Mouse (Mus musculus): ENCODE measurements at regions not wholly inside any gene's neighbourhood (a gene's known extent, or its start where the extent isn't known, plus 50 kb on each side); places are given as distances from the start of the nearest gene placed in this dataset.
A peak's percentile ranks its signal among the peaks of the same experiment; 100 is the strongest.

DNA sequence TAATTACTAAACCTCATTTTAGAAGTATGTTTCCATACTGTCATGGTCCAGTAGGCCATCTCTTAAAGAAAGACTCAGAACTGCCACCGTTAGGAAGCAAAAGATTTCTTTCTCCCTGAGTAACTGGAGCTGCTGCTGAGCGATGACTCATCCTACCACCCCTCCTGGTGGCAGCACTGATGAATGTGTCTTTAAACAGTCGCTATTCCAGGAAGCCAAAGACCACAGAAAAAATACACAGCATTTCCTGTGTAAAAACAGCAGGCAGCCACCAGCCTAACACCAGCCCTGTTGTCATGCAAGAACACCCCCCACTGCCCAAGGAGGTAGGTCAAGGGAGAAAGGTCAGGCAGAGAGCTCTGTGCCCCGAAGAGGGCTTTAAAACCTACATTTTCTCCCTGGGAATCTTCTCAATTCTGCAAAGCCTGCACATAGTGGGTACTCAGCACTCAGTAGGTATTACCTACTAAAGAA is 675.7 kb downstream of the Cypt12 start:
- Histone ChIP-seq H3K9ac (ENCODE audit: low read depth, low read length, severe bottlenecking) (no peak overlapping the region), H3K27ac (replicated peaks; ENCODE audit: low read depth, low read length) (peak overlapping the region; percentile 65), H3K4me3 (replicated peaks; ENCODE audit: low read length) (no peak overlapping the region), H3K36me3 (ENCODE audit: control insufficient read depth, insufficient read depth, low read length) (no peaks in the 10 kb centered on the region), H3K9me3 (ENCODE audit: control insufficient read depth, low read length) (no peaks in the 10 kb centered on the region), H3K4me2 (replicated peaks; ENCODE audit: low read depth, low read length, severe bottlenecking) (peak overlapping the region; percentile 17; the same call in 1 of the 2 replicates), H3K4me1 (ENCODE audit: control insufficient read depth, insufficient read depth, low read length) (peaks cover 26% of the 10 kb centered on the region), H3K27me3 (ENCODE audit: control insufficient read depth, insufficient read depth, low read length) (no peaks in the 10 kb centered on the region)
- no peak for TF ChIP-seq POLR2A (IDR thresholded peaks at IDR 0.05; ENCODE audit: borderline replicate concordance, extremely low read depth, insufficient read depth, insufficient read length)
- WGBS = 3% methylated on average over 4 of the region's 4 CpGs
- DNase-seq (ENCODE audit: low spot score) = peak; percentile 70
- ATAC-seq (ENCODE audit: low FRiP score, low read depth) = peak; percentile 44; the same call in 1 of the 2 replicates

DNA sequence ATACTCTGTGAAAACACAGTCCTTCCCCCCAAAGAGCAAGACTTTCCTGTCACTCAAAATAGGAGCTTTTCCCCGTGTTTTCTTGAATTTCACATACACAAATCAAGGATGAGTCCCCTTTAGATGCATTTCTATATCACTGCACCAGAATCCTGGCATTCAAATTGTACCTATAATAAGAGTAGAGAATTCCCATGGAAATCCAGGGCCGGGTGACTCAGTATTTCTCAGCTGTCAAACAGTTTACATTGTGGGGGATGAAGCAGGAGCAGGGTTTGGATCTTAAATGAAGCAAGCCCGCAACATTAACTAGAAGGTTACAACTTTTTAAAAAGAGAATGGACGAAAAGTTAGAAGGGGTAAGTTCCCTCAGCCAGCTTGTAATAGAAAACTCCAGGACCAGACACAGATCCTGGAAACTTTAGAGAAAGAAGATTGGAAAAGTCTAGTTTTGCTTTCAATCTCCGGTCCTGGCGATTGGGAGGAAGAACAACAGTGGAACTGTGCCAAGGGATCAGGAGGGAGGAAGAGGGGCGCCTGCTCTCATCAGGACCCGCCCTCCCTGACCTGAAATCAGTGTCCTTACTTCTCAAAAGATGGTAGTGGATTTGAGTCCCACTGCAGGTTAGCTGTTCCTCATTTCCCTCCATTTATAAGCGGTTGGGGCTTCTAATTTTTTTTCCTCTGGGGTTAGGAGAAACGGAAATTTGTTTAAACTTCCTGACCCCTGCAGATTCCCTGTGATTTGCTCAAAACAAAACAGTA is 676.4 kb downstream of the Cypt12 start:
- peak; percentile 75 for DNase-seq (ENCODE audit: low spot score)

DNA sequence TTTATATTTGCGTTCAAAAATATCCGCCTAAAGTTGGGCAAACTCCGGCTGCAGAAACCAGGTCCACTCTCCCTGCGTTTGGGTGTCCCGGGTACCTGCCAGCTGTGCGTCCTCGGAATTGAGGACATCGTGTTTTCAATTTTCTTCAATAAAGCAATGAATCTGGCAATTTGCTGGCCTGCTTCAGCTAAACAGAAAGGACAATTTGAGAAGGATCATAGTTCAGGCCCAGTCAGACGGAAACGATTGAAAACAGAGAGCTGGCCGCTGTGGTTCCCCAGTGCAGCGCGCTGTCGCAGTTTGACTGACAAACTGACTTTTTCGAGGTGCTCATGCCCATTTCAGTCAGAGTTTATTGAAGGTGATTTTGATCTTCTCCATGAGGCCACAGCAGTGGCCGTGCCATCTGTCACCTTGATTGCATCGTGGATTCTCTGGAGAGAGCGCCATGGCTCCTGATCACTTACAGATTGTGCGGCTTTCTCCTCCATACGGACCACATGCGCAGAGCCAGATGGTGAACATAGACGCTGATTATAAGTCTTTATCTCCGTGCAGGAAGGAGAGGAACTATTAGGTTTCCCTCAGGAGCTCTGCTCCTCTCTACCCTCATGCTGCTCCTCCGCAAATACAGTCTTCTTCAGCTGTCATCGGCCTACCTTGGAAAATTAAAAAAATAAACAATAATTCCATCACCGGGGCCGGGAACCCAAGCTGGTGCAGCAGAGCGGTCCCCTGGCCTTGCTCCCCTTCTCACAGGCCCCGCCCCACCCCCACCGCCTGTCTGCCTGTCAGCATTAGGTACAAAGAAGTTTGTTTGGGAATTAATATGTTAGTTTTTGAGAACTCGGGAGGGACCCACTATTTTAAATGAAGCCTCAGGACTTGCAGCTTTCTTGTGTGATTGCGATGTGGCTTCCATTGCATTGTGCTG is 677.5 kb downstream of the Cypt12 start:
- ATAC-seq (ENCODE audit: low FRiP score, low read depth) (peak; percentile 67), DNase-seq (ENCODE audit: low spot score) (peak; percentile 58)
- Histone ChIP-seq H3K4me1 (ENCODE audit: control insufficient read depth, insufficient read depth, low read length) (peaks cover 26% of the 10 kb centered on the region), H3K27me3 (ENCODE audit: control insufficient read depth, insufficient read depth, low read length) (no peaks in the 10 kb centered on the region), H3K4me2 (replicated peaks; ENCODE audit: low read depth, low read length, severe bottlenecking) (peak overlapping the region; percentile 55), H3K4me3 (replicated peaks; ENCODE audit: low read length) (peak overlapping the region; percentile 32), H3K9ac (ENCODE audit: low read depth, low read length, severe bottlenecking) (peak overlapping the region; percentile 36), H3K9me3 (ENCODE audit: control insufficient read depth, low read length) (no peaks in the 10 kb centered on the region), H3K36me3 (ENCODE audit: control insufficient read depth, insufficient read depth, low read length) (no peaks in the 10 kb centered on the region), H3K27ac (replicated peaks; ENCODE audit: low read depth, low read length) (peak overlapping the region; percentile 65)
- 0 out of 2 replicates have a peak, but pooled peaks have one; percentile 12 for TF ChIP-seq POLR2A (IDR thresholded peaks at IDR 0.05; ENCODE audit: borderline replicate concordance, extremely low read depth, insufficient read depth, insufficient read length)
- WGBS = 4% methylated on average over 32 of the region's 32 CpGs

More for the DNA sequence above, 676.4 kb downstream of the Cypt12 start:
- Histone ChIP-seq H3K27me3 (ENCODE audit: control insufficient read depth, insufficient read depth, low read length) (no peaks in the 10 kb centered on the region), H3K4me3 (replicated peaks; ENCODE audit: low read length) (peak overlapping the region; percentile 32), H3K27ac (replicated peaks; ENCODE audit: low read depth, low read length) (peak overlapping the region; percentile 65), H3K4me1 (ENCODE audit: control insufficient read depth, insufficient read depth, low read length) (peaks cover 26% of the 10 kb centered on the region), H3K4me2 (replicated peaks; ENCODE audit: low read depth, low read length, severe bottlenecking) (peak overlapping the region; percentile 55), H3K36me3 (ENCODE audit: control insufficient read depth, insufficient read depth, low read length) (no peaks in the 10 kb centered on the region), H3K9ac (ENCODE audit: low read depth, low read length, severe bottlenecking) (peak overlapping the region; percentile 36), H3K9me3 (ENCODE audit: control insufficient read depth, low read length) (no peaks in the 10 kb centered on the region)
- peak; percentile 48; the same call in 1 of the 2 replicates for ATAC-seq (ENCODE audit: low FRiP score, low read depth)
- 8% methylated on average over 10 of the region's 10 CpGs for WGBS
- no peak for TF ChIP-seq POLR2A (IDR thresholded peaks at IDR 0.05; ENCODE audit: borderline replicate concordance, extremely low read depth, insufficient read depth, insufficient read length)

DNA sequence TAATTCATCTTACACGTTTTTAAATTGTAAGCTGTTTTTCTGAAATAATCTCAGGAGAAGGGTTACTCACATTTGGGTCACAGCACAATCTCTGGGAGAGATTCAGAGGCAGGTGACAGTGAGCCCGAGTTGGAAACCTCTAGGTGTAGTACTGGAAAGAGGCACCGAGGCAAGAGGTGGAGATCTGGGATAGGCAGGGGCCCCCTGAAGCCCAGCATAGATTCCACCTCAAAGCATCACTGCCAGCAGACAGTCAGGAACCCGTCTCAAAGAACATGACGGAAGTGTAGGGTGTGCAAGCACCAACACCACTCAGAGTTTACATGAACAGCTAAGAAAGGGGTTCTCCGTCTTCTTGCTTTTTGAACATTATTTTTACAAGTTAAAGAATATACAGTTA is 678.2 kb downstream of the Cypt12 start:
- H3K4me3 ChIP-seq (replicated peaks; ENCODE audit: low read length) = no peak overlapping the region
- 50% methylated on average over 6 of the region's 6 CpGs for WGBS
- no peak overlapping the region for H3K4me2 ChIP-seq (replicated peaks; ENCODE audit: low read depth, low read length, severe bottlenecking)
- DNase-seq (ENCODE audit: low spot score) = no peak
- no peaks in the 10 kb centered on the region for H3K36me3 ChIP-seq (ENCODE audit: control insufficient read depth, insufficient read depth, low read length)
- H3K27me3 ChIP-seq (ENCODE audit: control insufficient read depth, insufficient read depth, low read length) = no peaks in the 10 kb centered on the region
- no peak overlapping the region for H3K9ac ChIP-seq (ENCODE audit: low read depth, low read length, severe bottlenecking)
- peaks cover 26% of the 10 kb centered on the region for H3K4me1 ChIP-seq (ENCODE audit: control insufficient read depth, insufficient read depth, low read length)
- no peak overlapping the region for H3K27ac ChIP-seq (replicated peaks; ENCODE audit: low read depth, low read length)
- no peaks in the 10 kb centered on the region for H3K9me3 ChIP-seq (ENCODE audit: control insufficient read depth, low read length)
- no peak for TF ChIP-seq POLR2A (IDR thresholded peaks at IDR 0.05; ENCODE audit: borderline replicate concordance, extremely low read depth, insufficient read depth, insufficient read length)
- ATAC-seq (ENCODE audit: low FRiP score, low read depth) = no peak

DNA sequence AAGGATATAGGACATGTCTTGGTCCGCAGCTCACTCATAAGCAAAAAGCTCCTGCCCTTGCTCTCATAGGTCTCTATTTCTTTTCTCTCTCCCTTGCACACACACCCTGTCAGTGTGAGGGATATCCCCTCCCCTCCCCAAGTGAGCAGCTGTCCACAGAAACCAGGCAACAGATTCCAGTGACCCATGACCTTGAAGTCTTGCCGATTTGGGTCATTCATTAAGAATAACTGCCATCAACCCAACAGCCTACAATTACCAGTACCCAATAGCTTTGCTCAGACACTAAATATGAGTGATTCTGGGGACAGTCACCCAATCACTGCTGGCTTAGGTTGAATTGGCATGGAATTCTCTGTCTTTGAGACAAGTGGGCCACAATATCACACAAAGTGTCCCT is 678.6 kb downstream of the Cypt12 start:
- no peaks in the 10 kb centered on the region for H3K9me3 ChIP-seq (ENCODE audit: control insufficient read depth, low read length)
- no peak for TF ChIP-seq POLR2A (IDR thresholded peaks at IDR 0.05; ENCODE audit: borderline replicate concordance, extremely low read depth, insufficient read depth, insufficient read length)
- DNase-seq (ENCODE audit: low spot score) (no peak), ATAC-seq (ENCODE audit: low FRiP score, low read depth) (no peak)
- H3K4me3 ChIP-seq (replicated peaks; ENCODE audit: low read length) = no peak overlapping the region
- no peak overlapping the region for H3K4me2 ChIP-seq (replicated peaks; ENCODE audit: low read depth, low read length, severe bottlenecking)
- no peaks in the 10 kb centered on the region for H3K27me3 ChIP-seq (ENCODE audit: control insufficient read depth, insufficient read depth, low read length)
- no peak overlapping the region for H3K9ac ChIP-seq (ENCODE audit: low read depth, low read length, severe bottlenecking)
- H3K36me3 ChIP-seq (ENCODE audit: control insufficient read depth, insufficient read depth, low read length) = no peaks in the 10 kb centered on the region
- no peak overlapping the region for H3K27ac ChIP-seq (replicated peaks; ENCODE audit: low read depth, low read length)
- peaks cover 26% of the 10 kb centered on the region for H3K4me1 ChIP-seq (ENCODE audit: control insufficient read depth, insufficient read depth, low read length)
- WGBS = 63% methylated on average over 2 of the region's 2 CpGs

Data from limb, embryonic 14.5 days (tissue).